Mouse (Mus musculus) forebrain, embryonic 14.5 days (tissue): ENCODE results near the gene Alkbh2. TPM values are rescaled to one million over a fixed set of nuclear protein-coding genes. Genes with fewer than 3 reads are reported as not detected.

Source experiments
- ATAC-seq: fragments of 200-750 bp; cut with Nextera tagmentation; 2 replicates; pipeline ENCODE4 v1.8.0; 2017; ENCODE audit warnings: mild to moderate bottlenecking, moderate library complexity
- DNase-seq: peaks from one replicate; pipeline ENCODE4 v3.0.0-alpha.2; 2015; ENCODE audit warnings: low spot score
- H3K27ac ChIP-seq: fragments of 300-500 bp; sonication (generic); 2 replicates; pipeline ENCODE4 v1.5.1; 2014; ENCODE audit warnings: low read depth, mild to moderate bottlenecking, control low read depth, low read length, moderate library complexity
- H3K27me3 ChIP-seq: fragments of 300-500 bp; sonication (generic); replicated peaks from 2 replicates; pipeline ENCODE4 v1.6.1; 2014; ENCODE audit warnings: low read length, control low read depth, mixed read lengths; ENCODE audit not compliant: control insufficient read depth, insufficient read depth
- H3K36me3 ChIP-seq: fragments of 300-500 bp; sonication (generic); 2 replicates; pipeline ENCODE4 v1.6.1; 2014; ENCODE audit warnings: low read length, control low read depth; ENCODE audit not compliant: control insufficient read depth, insufficient read depth
- H3K4me1 ChIP-seq: fragments of 300-500 bp; sonication (generic); 2 replicates; pipeline ENCODE4 v1.6.1; 2014; ENCODE audit warnings: antibody characterized with exemption, low read length, control low read depth; ENCODE audit not compliant: control insufficient read depth, insufficient read depth
- H3K4me2 ChIP-seq: fragments of 300-500 bp; sonication (generic); 2 replicates; pipeline ENCODE4 v1.6.1; 2014; ENCODE audit warnings: mild to moderate bottlenecking, control low read depth, low read length
- H3K4me3 ChIP-seq: fragments of 300-500 bp; sonication (generic); 2 replicates; pipeline ENCODE4 v1.5.1; 2014; ENCODE audit warnings: low read depth, low read length, control low read depth
- H3K9ac ChIP-seq: fragments of 300-500 bp; sonication (generic); 2 replicates; pipeline ENCODE4 v1.6.1; 2014; ENCODE audit warnings: mild to moderate bottlenecking, low read length, control low read depth, moderate library complexity
- H3K9me3 ChIP-seq: fragments of 300-500 bp; sonication (generic); replicated peaks from 2 replicates; pipeline ENCODE4 v1.6.1; 2016; ENCODE audit warnings: low read length, control low read depth, mixed read lengths; ENCODE audit not compliant: control insufficient read depth
- WGBS: fragments of 180-500 bp; shearing (Covaris S2); extraction: QIAGEN DNeasy Blood & Tissue Kit; methylation state at CpG from one replicate; pipeline ENCODE4 v1.1.7; 2014; 5-methylcytosine and 5-hydroxymethylcytosine counted together
- polyA plus RNA-seq: library from polyadenylated mRNA; unstranded; fragments of >200 nt; fragmentation: Nextera tagmentation; extraction: Ambion mirVana; gene quantifications from 2 replicates; pipeline ENCODE4 v1.2.1, GENCODE M21; 2014

Gene Alkbh2
- polyA plus RNA-seq, 1 experiment from 2014 or later = 8.3 TPM

- DNase-seq = peak; percentile 3
- no peaks in the 10 kb centered on the region for H3K36me3 ChIP-seq
- no peak overlapping the region for H3K4me2 ChIP-seq
- 78% methylated on average over 6 of the region's 6 CpGs for WGBS
- no peak overlapping the region for H3K4me3 ChIP-seq
- ATAC-seq = no peak
- H3K4me1 ChIP-seq = no peaks in the 10 kb centered on the region
- H3K27me3 ChIP-seq = no peaks in the 10 kb centered on the region
- H3K9ac ChIP-seq = no peak overlapping the region
- H3K27ac ChIP-seq = no peak overlapping the region
- no peaks in the 10 kb centered on the region for H3K9me3 ChIP-seq
These were observed 35.2 kb upstream of the Alkbh2 start for GRCm38 (mm10) chr5:114163117-114163696.

- DNase-seq (no peak), ATAC-seq (no peak)
- H3K27me3 ChIP-seq = no peaks in the 10 kb centered on the region
- H3K9ac ChIP-seq = no peak overlapping the region
- H3K4me2 ChIP-seq = no peak overlapping the region
- H3K27ac ChIP-seq = no peak overlapping the region
- WGBS = 59% methylated on average over 12 of the region's 12 CpGs
- H3K4me1 ChIP-seq = no peaks in the 10 kb centered on the region
- H3K36me3 ChIP-seq = no peaks in the 10 kb centered on the region
- no peak overlapping the region for H3K4me3 ChIP-seq
- no peaks in the 10 kb centered on the region for H3K9me3 ChIP-seq
These were observed 34.2 kb upstream of the Alkbh2 start for GRCm38 (mm10) chr5:114162106-114162815.

GRCm38 (mm10) chr5:114161424-114161823 lies 33.4 kb upstream of the Alkbh2 start:
- H3K4me3 ChIP-seq = no peak overlapping the region
- ATAC-seq = no peak
- H3K9ac ChIP-seq = no peak overlapping the region
- no peaks in the 10 kb centered on the region for H3K9me3 ChIP-seq
- H3K27me3 ChIP-seq = no peaks in the 10 kb centered on the region
- H3K27ac ChIP-seq = no peak overlapping the region
- H3K4me1 ChIP-seq = no peaks in the 10 kb centered on the region
- no peak for DNase-seq
- H3K36me3 ChIP-seq = no peaks in the 10 kb centered on the region
- H3K4me2 ChIP-seq = no peak overlapping the region
- 89% methylated on average over 6 of the region's 6 CpGs for WGBS

- ATAC-seq (no peak), DNase-seq (no peak)
- H3K27me3 ChIP-seq = no peaks in the 10 kb centered on the region
- no peaks in the 10 kb centered on the region for H3K36me3 ChIP-seq
- H3K9ac ChIP-seq = no peak overlapping the region
- no peak overlapping the region for H3K4me3 ChIP-seq
- no peak overlapping the region for H3K27ac ChIP-seq
- no peaks in the 10 kb centered on the region for H3K4me1 ChIP-seq
- WGBS = 55% methylated on average over 7 of the region's 7 CpGs
- no peak overlapping the region for H3K4me2 ChIP-seq
- H3K9me3 ChIP-seq = no peaks in the 10 kb centered on the region
These were observed 29.2 kb upstream of the Alkbh2 start for GRCm38 (mm10) chr5:114157236-114157635.

- Histone ChIP-seq H3K4me2 (no peak overlapping the region), H3K4me3 (no peak overlapping the region), H3K27ac (no peak overlapping the region), H3K9me3 (no peaks in the 10 kb centered on the region), H3K9ac (no peak overlapping the region), H3K4me1 (no peaks in the 10 kb centered on the region), H3K27me3 (no peaks in the 10 kb centered on the region), H3K36me3 (no peaks in the 10 kb centered on the region)
- ATAC-seq (no peak), DNase-seq (no peak)
- 63% methylated on average over 9 of the region's 9 CpGs for WGBS
These were observed 27.3 kb upstream of the Alkbh2 start for GRCm38 (mm10) chr5:114155168-114155933.

- WGBS = 88% methylated on average over 5 of the region's 5 CpGs
- Histone ChIP-seq H3K9ac (no peak overlapping the region), H3K4me3 (no peak overlapping the region), H3K4me2 (no peak overlapping the region), H3K27me3 (no peaks in the 10 kb centered on the region), H3K27ac (no peak overlapping the region), H3K9me3 (no peaks in the 10 kb centered on the region), H3K4me1 (no peaks in the 10 kb centered on the region), H3K36me3 (no peaks in the 10 kb centered on the region)
- DNase-seq (no peak), ATAC-seq (no peak)
These were observed 26.7 kb upstream of the Alkbh2 start for GRCm38 (mm10) chr5:114154765-114155164.

GRCm38 (mm10) chr5:114153490-114153889 lies 25.5 kb upstream of the Alkbh2 start:
- Histone ChIP-seq H3K9me3 (no peaks in the 10 kb centered on the region), H3K27me3 (no peaks in the 10 kb centered on the region), H3K4me2 (0 out of 2 replicates have a peak overlapping the region, but pooled peaks have one; percentile 14), H3K4me3 (no peak overlapping the region), H3K27ac (no peak overlapping the region), H3K36me3 (no peaks in the 10 kb centered on the region), H3K4me1 (no peaks in the 10 kb centered on the region), H3K9ac (no peak overlapping the region)
- peak; percentile 59 for DNase-seq
- ATAC-seq = no peak
- WGBS = 6% methylated on average over 12 of the region's 12 CpGs

- no peak overlapping the region for H3K9ac ChIP-seq
- H3K27ac ChIP-seq = no peak overlapping the region
- no peak for DNase-seq
- no peak overlapping the region for H3K4me2 ChIP-seq
- WGBS = 84% methylated on average over 12 of the region's 12 CpGs
- no peak overlapping the region for H3K4me3 ChIP-seq
- H3K9me3 ChIP-seq = no peaks in the 10 kb centered on the region
- no peaks in the 10 kb centered on the region for H3K27me3 ChIP-seq
- no peak for ATAC-seq
- H3K36me3 ChIP-seq = no peaks in the 10 kb centered on the region
- H3K4me1 ChIP-seq = no peaks in the 10 kb centered on the region
These were observed 24.5 kb upstream of the Alkbh2 start for GRCm38 (mm10) chr5:114152359-114153092.
